Mouse (Mus musculus): ENCODE data around the gene Yy1. TPM values are rescaled to one million over a fixed set of nuclear protein-coding genes. Genes with fewer than 3 reads are reported as not detected.

Yy1 gene
- polyA plus RNA-seq, 1 experiment, result 25.2 TPM

DNA sequence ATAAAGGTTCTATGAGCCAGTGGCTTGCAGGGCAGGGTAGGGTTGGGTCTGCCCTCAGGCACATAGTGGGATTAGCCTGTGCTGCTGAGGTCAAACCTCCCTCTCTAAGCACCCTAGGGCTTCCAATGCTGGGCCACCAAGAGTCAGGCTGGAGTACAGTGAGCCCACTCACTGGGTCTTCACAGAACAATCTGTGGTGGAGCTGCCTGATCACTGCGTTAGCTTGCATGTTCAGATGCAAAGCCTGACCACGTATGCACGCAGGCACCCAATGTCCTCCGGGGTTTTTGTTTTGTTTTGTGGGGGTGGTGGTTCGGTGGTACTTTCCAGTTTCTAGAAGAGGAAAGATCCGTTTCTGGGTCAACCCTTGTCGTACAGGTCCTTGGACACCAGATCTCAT is 64.3 kb downstream of the Yy1 start:
- no peak for DNase-seq (ENCODE audit: low spot score)

DNA sequence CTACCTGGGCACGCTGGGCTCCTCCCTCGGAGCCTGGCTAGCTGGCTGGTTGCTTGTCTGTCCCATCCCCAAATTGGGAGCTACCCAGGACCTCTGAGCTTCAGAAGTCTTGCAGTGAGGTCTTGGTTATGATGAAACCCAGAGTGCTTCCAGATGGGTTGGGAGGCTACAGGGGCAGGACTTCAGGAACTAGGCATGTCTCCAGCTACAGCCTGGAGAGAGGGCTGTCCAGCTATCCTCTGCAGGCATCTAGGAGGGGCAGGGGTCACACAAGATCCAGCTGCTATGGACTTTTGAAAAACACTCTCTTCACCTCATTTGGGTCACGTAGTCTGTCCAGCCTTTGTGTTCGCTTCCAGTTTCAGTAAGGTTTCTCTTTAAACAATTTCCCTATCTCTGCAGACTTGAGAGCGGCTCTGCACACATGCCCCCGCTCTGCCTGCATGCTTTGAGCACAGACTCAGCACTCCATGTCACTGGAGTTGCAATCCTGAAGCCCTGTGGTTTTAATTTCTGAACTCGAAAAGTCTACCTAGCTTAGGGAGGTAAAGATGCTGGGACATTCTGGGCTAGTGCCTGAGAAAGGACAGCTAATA is 64.9 kb downstream of the Yy1 start:
- no peak for DNase-seq (ENCODE audit: low spot score)

DNA sequence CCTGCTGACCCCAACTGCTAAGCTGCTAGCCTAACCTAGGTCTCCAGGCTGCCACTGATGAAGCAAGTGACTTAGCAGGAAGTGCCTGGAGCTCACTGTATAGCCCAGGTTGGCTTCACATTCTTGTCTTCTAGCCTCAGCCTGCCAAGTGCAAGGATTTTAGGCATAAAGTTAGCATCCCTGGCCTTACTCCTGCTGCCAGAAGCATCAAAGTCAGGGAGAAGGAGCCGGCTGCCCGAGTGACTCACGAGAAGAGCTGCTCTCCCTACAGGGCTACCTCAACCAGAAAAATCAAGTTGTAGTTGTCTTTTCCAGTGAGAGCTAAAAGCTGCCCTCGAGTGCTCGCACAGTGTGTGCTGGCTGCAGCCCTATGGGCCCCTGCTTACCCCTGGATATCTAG is 65.7 kb downstream of the Yy1 start:
- DNase-seq (ENCODE audit: low spot score), result no peak

DNA sequence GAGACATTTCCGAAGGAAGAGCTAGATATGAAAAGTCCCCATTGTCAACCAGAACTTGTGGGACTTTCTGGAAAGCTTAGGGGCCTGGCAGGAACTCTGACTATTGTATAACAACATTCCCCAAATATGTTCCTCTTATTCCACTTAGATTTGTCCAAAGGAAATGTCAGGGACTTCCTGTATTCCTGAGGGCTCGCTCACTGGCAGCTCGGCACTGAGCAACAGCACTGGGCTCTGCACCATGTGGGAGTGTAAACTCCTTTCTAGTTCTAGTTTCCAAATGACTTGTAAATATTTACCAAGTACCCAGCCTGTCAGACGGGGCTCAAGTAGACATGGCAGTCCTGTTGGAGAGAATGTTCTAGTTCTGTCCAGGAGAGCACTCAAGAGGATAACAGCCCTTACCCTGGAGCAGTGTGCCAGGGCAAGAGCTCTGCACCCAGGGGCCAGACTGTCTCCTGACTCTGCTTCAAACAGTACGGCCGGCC is 72.3 kb downstream of the Yy1 start:
- no peak for DNase-seq (ENCODE audit: low spot score)

DNA sequence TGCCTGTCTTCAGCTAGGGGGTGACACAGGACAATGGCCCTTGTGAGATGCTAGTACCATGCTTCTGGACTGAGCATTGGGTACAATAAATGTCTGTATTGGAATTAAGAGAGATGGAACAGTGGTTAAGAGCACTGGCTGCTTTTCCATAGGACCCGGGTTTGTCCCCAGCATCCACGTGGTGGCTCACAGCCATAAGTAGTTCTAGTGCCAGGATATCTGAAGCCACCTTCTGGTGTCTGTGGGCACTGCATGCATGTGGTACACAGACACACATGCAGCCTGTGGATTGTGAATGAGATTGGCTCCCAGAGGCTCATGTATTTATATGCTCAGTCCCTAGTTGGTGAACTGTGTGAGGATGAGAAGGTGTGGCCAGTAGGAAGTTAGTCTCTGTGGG is 76.8 kb downstream of the Yy1 start:
- no peak for DNase-seq (ENCODE audit: low spot score)

Other genes starting within 250 kb of the Yy1 start
- gene Evl, start 238.3 kb upstream of the Yy1 start, polyA plus RNA-seq (2012; rRNA removed), result 42.4 and 43.9 TPM in 2 replicates
- 55.0 and 72.3 TPM in 2 replicates for gene Degs2, start 90.7 kb upstream of the Yy1 start, polyA plus RNA-seq (2012; rRNA removed)
- gene Slc25a29, start 42.9 kb downstream of the Yy1 start, polyA plus RNA-seq (2012; rRNA removed), result 7.6 and 8.8 TPM in 2 replicates
- 8.4 and 8.8 TPM in 2 replicates for gene Slc25a47, start 43.1 kb downstream of the Yy1 start, polyA plus RNA-seq (2012; rRNA removed)
- gene Wdr25, start 100.7 kb downstream of the Yy1 start, polyA plus RNA-seq (2012; rRNA removed), result 11.8 and 13.6 TPM in 2 replicates
- 61.9 and 62.0 TPM in 2 replicates for gene Wars, start 101.2 kb downstream of the Yy1 start, polyA plus RNA-seq (2012; rRNA removed)